Mouse (Mus musculus) hindbrain, embryonic 12.5 days (tissue): ENCODE measurements around the gene Slc9a4. TPM values are rescaled to one million over a fixed set of nuclear protein-coding genes. Genes with fewer than 3 reads are reported as not detected.
"Not testable (repeated sequence)": the region's sequence is repeated elsewhere in the genome, so short reads cannot be mapped to it uniquely, and the experiment has no call there.

ENCODE experiments used
- ATAC-seq: fragments of 200-750 bp; cut with Nextera tagmentation; 2 replicates; pipeline ENCODE4 v1.8.0; 2017; ENCODE audit warnings: moderate TSS enrichment; ENCODE audit not compliant: low FRiP score
- H3K27ac ChIP-seq: fragments of 300-500 bp; sonication (generic); 2 replicates; pipeline ENCODE4 v1.5.1; 2016; ENCODE audit warnings: mild to moderate bottlenecking
- H3K27me3 ChIP-seq: fragments of 300-500 bp; sonication (generic); 2 replicates; pipeline ENCODE4 v1.6.1; 2016; ENCODE audit warnings: mild to moderate bottlenecking
- H3K36me3 ChIP-seq: fragments of 300-500 bp; sonication (generic); 2 replicates; pipeline ENCODE4 v1.6.1; 2016; ENCODE audit warnings: mild to moderate bottlenecking
- H3K4me1 ChIP-seq: fragments of 300-500 bp; sonication (generic); 2 replicates; pipeline ENCODE4 v1.6.1; 2016
- H3K4me2 ChIP-seq: fragments of 300-500 bp; sonication (generic); replicated peaks from 2 replicates; pipeline ENCODE4 v1.6.1; 2016; ENCODE audit warnings: mild to moderate bottlenecking
- H3K4me3 ChIP-seq: fragments of 300-500 bp; sonication (generic); 2 replicates; pipeline ENCODE4 v1.5.1; 2016; ENCODE audit warnings: mild to moderate bottlenecking
- H3K9ac ChIP-seq: fragments of 300-500 bp; sonication (generic); 2 replicates; pipeline ENCODE4 v1.6.1; 2016; ENCODE audit warnings: mild to moderate bottlenecking, moderate library complexity
- H3K9me3 ChIP-seq: fragments of 300-500 bp; sonication (generic); replicated peaks from 2 replicates; pipeline ENCODE4 v1.6.1; 2016; ENCODE audit warnings: mild to moderate bottlenecking
- WGBS: fragments of 180-500 bp; shearing (Covaris S2); methylation state at CpG from one replicate; pipeline ENCODE4 v1.1.7; 2016; 5-methylcytosine and 5-hydroxymethylcytosine counted together
- polyA plus RNA-seq: library from polyadenylated mRNA; unstranded; fragments of >200 nt; fragmentation: Nextera tagmentation; extraction: Ambion mirVana; gene quantifications from 2 replicates; pipeline ENCODE4 v1.2.1, GENCODE M21; 2016

The Slc9a4 gene
- 0.26 TPM in 1 of 2 replicates, not detected in the other for polyA plus RNA-seq

DNA sequence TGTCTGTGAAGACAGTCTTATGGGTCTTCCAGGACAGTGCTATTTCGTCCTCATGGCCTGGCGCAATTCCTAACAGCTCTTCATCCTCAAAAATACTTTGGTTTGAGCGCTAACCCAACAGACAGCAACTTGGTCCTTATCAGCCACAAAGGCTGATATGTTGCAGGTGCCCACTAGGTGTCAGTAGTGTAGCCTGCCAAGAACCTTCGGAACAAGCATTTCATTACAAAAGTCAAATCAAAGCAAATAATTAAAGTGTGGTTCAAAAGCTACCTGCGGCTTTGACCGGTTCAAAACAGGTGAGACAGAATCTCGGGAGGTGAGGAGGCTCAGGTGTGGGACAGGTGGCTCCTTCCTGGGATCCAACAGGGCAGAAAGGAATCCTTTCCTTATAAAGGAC is at the start of gene Slc9a4:
Slc9a4 (plus strand) TSS at position 298 of the 400 bp plus-strand sequence.
- Histone ChIP-seq H3K4me3 (no peak within 1 kb of the TSS), H3K27ac (no peak within 1 kb of the TSS), H3K4me1 (no peaks in the 10 kb centered on the region), H3K9me3 (no peaks in the 10 kb centered on the region), H3K9ac (no peak within 1 kb of the TSS), H3K4me2 (no peak within 1 kb of the TSS), H3K36me3 (no peaks in the 10 kb centered on the region), H3K27me3 (no peaks in the 10 kb centered on the region)
- ATAC-seq, result no peak
- WGBS, result 17% methylated on average over 7 of the region's 7 CpGs

DNA sequence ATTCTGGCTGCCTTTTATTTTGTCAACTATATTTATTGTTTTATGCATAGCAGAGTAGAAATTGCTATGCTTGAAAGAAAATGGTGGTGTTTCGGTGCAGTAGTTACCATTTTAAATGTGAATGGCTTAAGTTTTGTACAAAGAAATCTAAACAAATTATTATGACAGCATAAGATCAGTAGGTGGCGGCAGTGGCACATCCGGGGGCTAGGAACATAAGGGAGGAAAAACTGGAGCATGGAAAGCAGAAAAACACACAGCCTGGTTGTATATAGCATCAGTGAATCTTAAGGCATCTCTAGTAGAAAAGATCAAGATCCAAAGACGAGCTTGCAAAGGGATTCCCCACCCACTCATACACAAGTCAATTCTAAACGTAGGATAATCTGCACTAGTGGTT is 42.3 kb upstream of the Slc9a4 start:
- WGBS, result 77% methylated on average over 5 of the region's 5 CpGs
- no peak for ATAC-seq

DNA sequence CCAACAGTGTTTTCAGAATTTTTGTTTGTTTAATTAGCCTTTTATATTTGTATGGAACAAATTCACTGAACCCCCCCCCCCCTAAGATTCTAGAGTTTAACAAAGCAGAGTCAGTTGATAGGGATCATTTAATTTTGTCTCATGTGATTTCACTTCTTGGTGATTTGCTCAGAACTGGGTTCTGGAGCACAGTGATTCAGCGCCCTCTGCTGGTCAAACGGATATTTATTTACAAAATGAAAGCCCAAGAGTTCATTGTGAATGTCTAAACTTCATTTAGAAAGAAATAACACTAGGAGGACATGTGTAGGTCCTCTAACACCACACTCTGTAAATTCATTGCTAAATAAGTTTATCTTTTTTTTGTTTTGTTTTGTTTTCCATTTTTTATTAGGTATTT is 35.2 kb upstream of the Slc9a4 start:
- no peak for ATAC-seq

More for the DNA sequence above, 42.3 kb upstream of the Slc9a4 start:
- H3K4me1 ChIP-seq, result no peaks in the 10 kb centered on the region
- H3K4me3 ChIP-seq, result no peak overlapping the region
- H3K36me3 ChIP-seq, result no peaks in the 10 kb centered on the region
- H3K27ac ChIP-seq, result no peak overlapping the region
- H3K9me3 ChIP-seq, result 0 out of 2 replicates have a peak, but pooled peaks cover 6% of the 10 kb centered on the region
- H3K27me3 ChIP-seq, result no peaks in the 10 kb centered on the region
- no peak overlapping the region for H3K9ac ChIP-seq
- H3K4me2 ChIP-seq, result no peak overlapping the region

DNA sequence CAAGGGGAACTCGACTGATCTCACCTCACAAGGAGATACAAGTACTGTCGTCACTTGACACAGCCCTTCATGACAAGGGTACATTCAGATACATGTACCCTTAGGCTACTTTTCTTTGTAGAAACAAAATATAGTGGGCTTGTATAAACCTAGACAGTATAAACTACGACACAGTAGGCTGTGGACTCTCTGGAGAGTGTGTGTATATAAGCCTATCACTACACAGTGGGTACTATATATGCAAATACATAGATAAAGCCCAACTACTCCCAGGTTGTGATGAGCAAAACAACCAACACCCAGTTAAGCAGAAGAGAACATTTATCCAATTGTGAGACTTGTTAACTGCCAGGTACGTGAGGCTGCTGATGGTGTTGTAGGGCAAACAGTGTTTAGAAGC is 33.2 kb upstream of the Slc9a4 start:
- Histone ChIP-seq H3K4me3 (no peak overlapping the region), H3K36me3 (no peaks in the 10 kb centered on the region), H3K27ac (no peak overlapping the region), H3K9me3 (no peaks in the 10 kb centered on the region), H3K4me1 (peaks cover 11% of the 10 kb centered on the region), H3K27me3 (no peaks in the 10 kb centered on the region), H3K4me2 (no peak overlapping the region), H3K9ac (no peak overlapping the region)
- no peak for ATAC-seq
- 79% methylated on average over 4 of the region's 4 CpGs for WGBS

More for the DNA sequence above, 35.2 kb upstream of the Slc9a4 start:
- no peaks in the 10 kb centered on the region for H3K36me3 ChIP-seq
- WGBS, result 0% methylated on average over 2 of the region's 2 CpGs
- H3K4me3 ChIP-seq, result no peak overlapping the region
- no peaks in the 10 kb centered on the region for H3K9me3 ChIP-seq
- H3K9ac ChIP-seq, result no peak overlapping the region
- no peaks in the 10 kb centered on the region for H3K27me3 ChIP-seq
- no peak overlapping the region for H3K4me2 ChIP-seq
- no peak overlapping the region for H3K27ac ChIP-seq
- peaks cover 11% of the 10 kb centered on the region for H3K4me1 ChIP-seq

DNA sequence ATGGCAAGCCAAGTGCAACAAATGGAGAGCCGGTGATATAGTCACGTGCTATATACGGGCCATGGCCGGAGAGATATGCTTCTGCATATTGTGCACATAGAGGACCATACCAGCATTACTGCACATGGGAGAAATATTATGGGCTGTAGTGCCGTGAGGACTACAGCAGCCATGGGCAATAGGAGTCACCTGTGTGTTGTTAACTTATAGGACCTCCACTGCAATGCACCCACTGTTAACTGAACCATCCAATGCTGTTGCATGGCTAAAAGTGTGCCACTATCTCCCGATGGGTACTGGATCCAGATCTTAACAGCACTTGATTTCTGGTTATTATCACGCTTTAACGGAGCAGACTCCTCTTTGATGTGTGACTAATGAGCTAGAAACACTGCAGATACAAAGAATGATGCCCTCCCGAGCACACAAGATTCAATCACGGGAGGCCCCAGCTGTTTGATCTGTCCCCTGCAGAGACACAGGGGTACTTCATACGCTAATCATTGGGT is 32.8 kb upstream of the Slc9a4 start:
- peaks cover 11% of the 10 kb centered on the region for H3K4me1 ChIP-seq
- H3K27me3 ChIP-seq, result no peaks in the 10 kb centered on the region
- ATAC-seq, result peak; percentile 89
- 59% methylated on average over 11 of the region's 11 CpGs for WGBS
- H3K4me3 ChIP-seq, result no peak overlapping the region
- H3K4me2 ChIP-seq, result no peak overlapping the region
- H3K9ac ChIP-seq, result no peak overlapping the region
- H3K9me3 ChIP-seq, result no peaks in the 10 kb centered on the region
- H3K36me3 ChIP-seq, result no peaks in the 10 kb centered on the region
- H3K27ac ChIP-seq, result no peak overlapping the region

DNA sequence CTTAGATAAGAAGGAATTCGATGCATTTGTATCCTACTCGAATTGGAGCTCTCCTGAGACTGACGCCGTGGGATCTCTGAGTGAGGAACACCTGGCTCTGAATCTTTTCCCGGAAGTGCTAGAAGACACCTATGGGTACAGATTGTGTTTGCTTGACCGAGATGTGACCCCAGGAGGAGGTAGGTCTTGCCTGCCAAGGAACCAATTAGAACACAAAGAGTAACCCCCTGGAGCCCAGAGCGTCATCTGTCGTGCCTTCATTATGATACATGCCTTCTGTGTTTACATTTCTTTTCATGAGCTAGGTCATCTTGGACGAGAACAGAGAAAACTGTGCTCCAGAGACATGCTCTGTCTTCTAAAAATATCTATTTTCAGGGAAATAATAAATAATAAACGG is 32.1 kb upstream of the Slc9a4 start:
- Histone ChIP-seq H3K9me3 (no peaks in the 10 kb centered on the region), H3K4me1 (peaks cover 11% of the 10 kb centered on the region), H3K9ac (no peak overlapping the region), H3K27ac (no peak overlapping the region), H3K36me3 (no peaks in the 10 kb centered on the region), H3K27me3 (no peaks in the 10 kb centered on the region), H3K4me2 (no peak overlapping the region), H3K4me3 (no peak overlapping the region)
- WGBS, result 50% methylated on average over 10 of the region's 10 CpGs
- peak; percentile 73; the same call in 1 of the 2 replicates for ATAC-seq

DNA sequence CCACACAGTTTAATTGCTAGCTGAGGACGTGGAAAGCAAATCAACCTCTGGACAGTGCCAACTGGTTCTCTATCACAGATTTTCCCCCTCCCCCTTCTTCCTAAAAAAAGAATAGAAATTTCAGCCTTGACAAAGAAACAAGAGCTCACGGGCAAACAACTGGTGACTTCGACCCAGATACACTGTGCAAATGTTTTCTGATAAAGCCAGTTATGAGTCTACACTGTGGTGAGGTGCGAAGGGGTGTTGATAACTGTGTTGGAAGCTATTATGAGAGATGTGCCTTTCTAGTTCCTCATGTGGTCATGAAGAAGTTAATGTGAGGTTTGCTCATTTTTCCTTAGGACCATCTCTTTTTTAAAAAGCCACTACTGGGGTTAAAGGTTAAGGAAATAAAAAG is 10.5 kb upstream of the Slc9a4 start:
- Histone ChIP-seq H3K36me3 (no peaks in the 10 kb centered on the region), H3K27ac (no peak overlapping the region), H3K9ac (no peak overlapping the region), H3K27me3 (no peaks in the 10 kb centered on the region), H3K9me3 (no peaks in the 10 kb centered on the region), H3K4me2 (no peak overlapping the region), H3K4me3 (no peak overlapping the region), H3K4me1 (no peaks in the 10 kb centered on the region)
- ATAC-seq, result no peak
- WGBS, result 85% methylated on average over 4 of the region's 4 CpGs

DNA sequence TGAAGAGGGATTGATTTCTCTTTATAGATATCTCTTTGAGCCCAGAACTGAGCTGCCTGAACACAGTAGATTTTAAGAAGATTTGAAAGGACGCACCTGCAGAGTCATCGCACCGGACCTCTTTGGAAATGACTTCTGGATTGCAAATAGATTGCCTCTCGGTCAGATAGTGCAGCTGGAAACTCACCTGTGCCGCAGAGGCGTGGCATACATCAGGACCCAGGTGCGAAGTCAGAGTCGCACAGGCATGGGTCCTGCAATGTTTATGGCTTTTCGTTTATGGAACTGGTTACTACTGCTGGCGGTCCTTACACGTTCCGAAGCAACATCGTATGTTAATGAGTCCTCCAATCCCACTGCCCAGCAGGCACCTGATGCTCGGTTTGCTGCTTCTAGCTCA is 388 bp downstream of the Slc9a4 start:
- Histone ChIP-seq H3K36me3 (no peaks in the 10 kb centered on the region), H3K4me3 (no peak overlapping the region), H3K9ac (no peak overlapping the region), H3K27me3 (no peaks in the 10 kb centered on the region), H3K4me1 (no peaks in the 10 kb centered on the region), H3K27ac (no peak overlapping the region), H3K9me3 (no peaks in the 10 kb centered on the region), H3K4me2 (no peak overlapping the region)
- no peak for ATAC-seq
- 73% methylated on average over 14 of the region's 14 CpGs for WGBS

DNA sequence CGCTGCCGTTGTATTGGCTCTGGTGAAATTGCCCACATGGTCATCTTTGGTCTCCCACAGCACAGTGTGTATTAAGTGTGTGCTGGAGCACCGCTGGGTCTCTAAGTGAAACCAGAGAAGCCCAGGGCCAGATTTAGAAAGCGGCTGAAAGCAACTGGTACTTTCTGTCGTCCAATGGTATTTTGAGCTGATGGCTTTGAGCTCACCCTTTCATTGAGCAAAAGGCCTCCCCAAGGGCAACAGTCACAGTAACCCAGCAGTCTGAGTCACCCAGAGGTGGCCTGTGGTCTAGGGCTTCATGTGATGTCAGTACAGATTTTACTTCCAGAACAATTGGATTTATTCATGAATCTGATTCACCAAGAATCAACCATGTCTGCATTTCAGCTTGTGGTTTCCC is 6.9 kb downstream of the Slc9a4 start:
- Histone ChIP-seq H3K4me1 (no peaks in the 10 kb centered on the region), H3K4me2 (no peak overlapping the region), H3K9me3 (no peaks in the 10 kb centered on the region), H3K27ac (no peak overlapping the region), H3K9ac (no peak overlapping the region), H3K27me3 (no peaks in the 10 kb centered on the region), H3K4me3 (no peak overlapping the region), H3K36me3 (no peaks in the 10 kb centered on the region)
- no peak for ATAC-seq
- WGBS, result 78% methylated on average over 5 of the region's 5 CpGs

DNA sequence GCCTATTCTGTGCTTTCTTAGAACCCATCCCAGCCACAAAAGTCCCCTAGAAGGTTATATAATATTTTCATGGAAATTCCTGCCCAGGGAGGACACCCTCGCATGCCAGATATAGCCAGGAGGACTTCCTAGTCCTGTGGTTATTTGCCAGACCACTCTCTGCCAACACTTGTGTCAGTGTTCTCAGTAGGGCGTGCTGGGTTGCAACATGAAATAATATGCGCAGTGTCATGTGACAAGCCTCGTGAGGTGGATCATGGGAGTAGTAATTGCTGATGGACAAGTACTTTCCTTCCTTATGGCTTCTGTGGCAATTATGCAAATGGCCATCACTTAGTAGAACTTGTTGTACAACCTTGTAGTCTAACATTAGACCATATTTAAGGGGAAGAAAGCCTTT is 11.1 kb downstream of the Slc9a4 start:
- no peak overlapping the region for H3K4me2 ChIP-seq
- 90% methylated on average over 4 of the region's 4 CpGs for WGBS
- no peak for ATAC-seq
- no peaks in the 10 kb centered on the region for H3K36me3 ChIP-seq
- H3K9ac ChIP-seq, result no peak overlapping the region
- H3K4me1 ChIP-seq, result no peaks in the 10 kb centered on the region
- no peaks in the 10 kb centered on the region for H3K27me3 ChIP-seq
- H3K27ac ChIP-seq, result no peak overlapping the region
- H3K9me3 ChIP-seq, result no peaks in the 10 kb centered on the region
- no peak overlapping the region for H3K4me3 ChIP-seq

DNA sequence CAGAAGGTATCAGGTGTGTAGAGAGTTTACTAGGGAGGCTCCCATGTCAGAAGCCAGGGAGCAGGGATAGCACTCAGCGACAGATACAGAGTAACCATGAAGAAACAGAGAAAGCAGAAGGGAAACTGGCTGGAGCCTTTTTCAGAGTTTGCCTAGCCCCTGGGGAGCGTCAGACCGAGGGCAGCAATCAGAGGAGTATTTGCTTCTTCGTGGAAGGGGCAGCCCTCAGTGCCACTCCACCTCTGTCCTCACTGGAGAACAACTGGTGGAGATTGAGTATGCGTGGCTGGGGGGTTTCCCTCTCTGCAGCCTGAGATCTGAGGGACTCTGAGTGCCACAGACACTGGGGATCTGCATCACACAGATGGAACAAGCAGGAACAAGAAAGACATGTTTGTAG is 17.9 kb downstream of the Slc9a4 start:
- no peak overlapping the region for H3K9ac ChIP-seq
- 64% methylated on average over 5 of the region's 5 CpGs for WGBS
- no peaks in the 10 kb centered on the region for H3K9me3 ChIP-seq
- H3K36me3 ChIP-seq, result no peaks in the 10 kb centered on the region
- ATAC-seq, result no peak
- H3K4me3 ChIP-seq, result no peak overlapping the region
- H3K27me3 ChIP-seq, result no peaks in the 10 kb centered on the region
- H3K4me2 ChIP-seq, result no peak overlapping the region
- no peaks in the 10 kb centered on the region for H3K4me1 ChIP-seq
- H3K27ac ChIP-seq, result no peak overlapping the region

DNA sequence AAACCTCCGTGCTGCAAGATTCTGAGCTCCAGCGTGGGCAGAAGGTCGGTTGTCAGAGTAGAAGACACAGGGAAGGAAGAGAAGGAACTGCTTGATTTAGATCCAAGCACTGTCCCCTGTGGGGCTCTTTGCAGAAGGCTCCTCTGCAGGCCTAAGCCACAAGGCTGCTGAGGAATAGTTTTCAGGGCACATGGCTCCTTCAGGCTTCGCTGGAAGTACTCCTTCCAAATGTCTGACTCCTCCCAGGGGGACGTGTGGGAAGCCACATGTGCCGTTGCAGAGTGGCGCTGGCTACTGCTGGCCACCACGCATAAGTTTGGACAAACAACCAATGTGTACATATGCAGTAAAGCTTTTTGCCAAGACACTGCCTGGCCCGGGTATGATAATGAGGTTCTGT is 19.8 kb downstream of the Slc9a4 start:
- not testable (repeated sequence) for ATAC-seq, H3K27me3 ChIP-seq, H3K36me3 ChIP-seq, H3K9me3 ChIP-seq, H3K4me1 ChIP-seq, H3K27ac ChIP-seq, H3K9ac ChIP-seq, H3K4me2 ChIP-seq, H3K4me3 ChIP-seq
- WGBS, result 90% methylated on average over 9 of the region's 9 CpGs

DNA sequence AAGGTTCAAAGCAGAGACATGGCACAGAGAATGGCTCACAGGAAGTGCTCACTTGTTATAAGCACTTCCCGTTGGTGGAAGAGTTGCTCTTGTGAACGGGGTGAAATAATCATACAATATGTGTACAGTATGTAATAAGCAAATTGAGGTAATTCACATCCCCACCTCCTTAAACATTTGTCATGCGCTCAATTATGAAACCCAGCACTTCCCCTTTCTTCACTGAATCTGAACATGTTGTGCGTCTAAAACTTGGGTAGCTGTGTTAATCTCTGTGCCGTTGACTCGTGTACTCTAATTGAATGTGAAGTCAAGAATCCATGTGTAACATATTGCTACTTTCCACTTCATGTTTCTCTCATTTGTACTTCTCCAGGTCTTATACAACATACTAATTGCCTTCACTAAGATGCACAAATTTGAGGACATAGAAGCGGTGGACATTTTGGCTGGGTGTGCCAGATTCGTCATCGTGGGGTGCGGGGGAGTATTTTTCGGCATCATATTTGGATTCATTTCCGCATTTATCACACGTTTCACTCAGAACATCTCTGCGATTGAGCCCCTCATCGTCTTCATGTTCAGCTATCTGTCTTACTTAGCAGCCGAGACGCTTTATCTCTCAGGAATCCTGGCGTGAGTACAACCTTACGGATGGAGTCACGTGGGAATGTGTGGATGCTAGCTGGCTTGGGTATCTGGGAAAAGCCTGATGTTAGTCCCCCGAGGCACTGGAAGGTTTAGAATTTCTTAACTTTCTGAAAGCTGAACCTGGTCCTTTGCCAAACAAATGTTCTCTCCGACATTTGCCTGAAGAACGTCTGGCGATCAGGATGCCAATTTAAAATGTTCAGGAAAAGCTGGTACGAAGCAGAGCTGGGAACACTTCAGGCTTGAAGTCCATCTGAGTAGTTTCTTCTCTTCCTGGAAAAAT is 20.8 kb downstream of the Slc9a4 start:
- Histone ChIP-seq H3K4me3 (no peak overlapping the region), H3K4me2 (no peak overlapping the region), H3K27ac (no peak overlapping the region), H3K9ac (no peak overlapping the region), H3K9me3 (no peaks in the 10 kb centered on the region), H3K4me1 (no peaks in the 10 kb centered on the region), H3K36me3 (no peaks in the 10 kb centered on the region), H3K27me3 (no peaks in the 10 kb centered on the region)
- WGBS, result 88% methylated on average over 25 of the region's 25 CpGs
- no peak for ATAC-seq
